Mouse (Mus musculus) T-helper 17 cell (primary cell): ENCODE measurements at regions not wholly inside any gene's neighbourhood (a gene's known extent, or its start where the extent isn't known, plus 50 kb on each side); places are given as distances from the start of the nearest gene placed in this dataset.

Experiments
- in situ Hi-C, 2 experiments: fragments of 300-600 bp; cut with MboI, MseI; formaldehyde crosslinking; loops; 1 replicate in 1 of 2; 2 replicates in 1 of 2; pipeline ENCODE4 v1.15.1; 2025; ENCODE audit warnings: high pct_unique_total_duplicates in 2 of 2

DNA sequence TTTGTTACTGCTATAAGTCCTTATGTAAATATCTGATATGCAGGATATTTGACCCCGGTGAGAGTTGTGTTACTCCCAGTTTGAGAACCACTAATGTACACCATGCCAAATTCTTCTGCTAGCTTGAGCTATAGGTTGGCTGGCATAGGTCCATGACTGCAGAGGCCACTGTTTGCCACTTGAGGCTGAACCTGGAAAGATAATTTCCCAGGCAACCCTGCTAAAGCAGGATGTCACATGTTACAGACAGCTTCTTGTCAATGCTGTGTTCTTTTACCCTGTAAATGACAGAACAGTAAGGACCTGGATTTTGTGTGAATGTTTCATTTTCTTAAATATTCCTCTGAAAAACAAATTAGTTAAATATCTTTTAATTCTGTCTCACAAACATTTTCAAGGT lies 56.2 kb downstream of the Ube2dnl2 start:
- in situ Hi-C loops, result no loop called here

DNA sequence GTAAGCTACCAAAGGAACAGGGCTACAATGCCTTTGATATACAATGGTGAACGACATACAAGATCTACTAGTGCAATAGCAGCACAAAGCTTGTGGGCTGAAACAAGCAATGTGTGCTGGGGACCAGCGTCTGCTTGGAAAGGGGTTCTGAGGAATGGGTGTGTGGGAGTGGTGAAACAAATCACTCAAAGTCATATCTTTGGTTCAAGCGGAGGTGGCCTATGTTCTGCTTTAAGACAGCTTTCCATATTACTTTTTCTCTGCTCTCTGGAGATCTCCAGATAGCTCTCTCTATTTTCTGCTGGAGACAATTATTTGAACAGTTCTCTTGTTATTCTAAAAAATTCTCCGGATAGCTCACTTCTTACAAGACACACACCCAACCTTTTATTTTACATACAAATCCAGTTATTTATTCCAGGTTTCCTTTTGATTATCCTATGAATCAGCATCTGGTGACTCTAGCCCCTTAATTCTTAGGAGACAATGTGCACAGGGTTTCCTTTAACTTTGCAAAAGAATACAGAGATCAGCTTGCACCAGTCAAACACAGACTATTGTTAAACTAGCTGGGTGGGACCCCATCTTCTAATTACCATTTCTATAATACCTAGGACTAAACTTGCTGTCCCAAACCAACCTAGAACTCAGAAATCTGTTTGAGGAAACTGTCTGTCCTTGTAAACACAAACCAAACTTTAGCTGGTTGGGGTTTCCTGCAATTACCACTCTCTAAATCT lies 67.4 kb downstream of the Ube2dnl2 start:
- in situ Hi-C loops, result loop anchor here in 1 of 2 experiments (10.0 kb wide), 1 partner anchor 1450 kb away; no protein-coding TSS in a partner anchor

DNA sequence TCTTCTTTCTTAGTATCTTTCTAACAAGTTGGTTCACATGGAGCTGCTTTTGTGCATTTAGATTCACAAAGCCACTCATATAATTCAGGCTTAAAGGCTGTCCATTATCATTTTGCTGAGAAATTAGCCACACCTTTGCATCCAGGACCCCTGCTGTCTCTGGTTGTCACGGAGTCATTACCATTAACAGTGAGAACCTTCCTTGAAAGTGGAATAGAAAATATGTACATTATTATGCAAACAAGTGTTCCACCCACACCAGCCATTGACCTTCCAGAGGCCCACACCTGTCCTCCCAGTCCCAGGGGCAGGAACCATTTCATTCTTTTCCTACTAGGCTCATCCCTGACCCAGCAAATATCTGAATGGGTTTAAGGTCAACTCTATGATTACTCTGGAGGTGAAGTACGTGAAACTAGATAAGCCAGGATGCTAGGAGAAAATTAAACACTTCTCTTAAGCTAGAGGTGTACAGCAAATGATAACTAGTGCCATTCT lies 68.0 kb downstream of the Ube2dnl2 start:
- in situ Hi-C loops, result loop anchor here in 1 of 2 experiments (10.0 kb wide), 1 partner anchor 1451 kb away; no protein-coding TSS in a partner anchor
